Mouse (Mus musculus) hindbrain, embryonic 13.5 days (tissue): Measurements from ENCODE around the gene Trappc10. TPM values are rescaled to one million over a fixed set of nuclear protein-coding genes. Genes with fewer than 3 reads are reported as not detected.

Experiments
- ATAC-seq: fragments of 200-750 bp; cut with Nextera tagmentation; 2 replicates; pipeline ENCODE4 v1.8.0; 2017; ENCODE audit warnings: moderate TSS enrichment; ENCODE audit not compliant: low FRiP score
- H3K27ac ChIP-seq: fragments of 300-500 bp; sonication (generic); 2 replicates; pipeline ENCODE4 v1.5.1; 2015; ENCODE audit warnings: inconsistent platforms, mild to moderate bottlenecking, moderate library complexity
- H3K27me3 ChIP-seq: fragments of 300-500 bp; sonication (generic); 2 replicates; pipeline ENCODE4 v1.6.1; 2015; ENCODE audit warnings: mild to moderate bottlenecking, inconsistent platforms
- H3K36me3 ChIP-seq: fragments of 300-500 bp; sonication (generic); 2 replicates; pipeline ENCODE4 v1.6.1; 2015; ENCODE audit warnings: mild to moderate bottlenecking, inconsistent platforms
- H3K4me1 ChIP-seq: fragments of 300-500 bp; sonication (generic); replicated peaks from 2 replicates; pipeline ENCODE4 v1.6.1; 2015; ENCODE audit warnings: inconsistent platforms
- H3K4me2 ChIP-seq: fragments of 300-500 bp; sonication (generic); 2 replicates; pipeline ENCODE4 v1.6.1; 2015; ENCODE audit warnings: inconsistent platforms, mild to moderate bottlenecking, moderate library complexity
- H3K4me3 ChIP-seq: fragments of 300-500 bp; sonication (generic); 2 replicates; pipeline ENCODE4 v1.5.1; 2015; ENCODE audit warnings: mild to moderate bottlenecking, inconsistent platforms
- H3K9ac ChIP-seq: fragments of 300-500 bp; sonication (generic); 2 replicates; pipeline ENCODE4 v1.6.1; 2015; ENCODE audit warnings: mild to moderate bottlenecking, inconsistent platforms
- H3K9me3 ChIP-seq: fragments of 300-500 bp; sonication (generic); 2 replicates; pipeline ENCODE4 v1.6.1; 2016; ENCODE audit warnings: inconsistent platforms
- WGBS: fragments of 180-500 bp; shearing (Covaris S2); methylation state at CpG from one replicate; pipeline ENCODE4 v1.1.7; 2015; 5-methylcytosine and 5-hydroxymethylcytosine counted together
- polyA plus RNA-seq: library from polyadenylated mRNA; unstranded; fragments of >200 nt; fragmentation: Nextera tagmentation; extraction: Ambion mirVana; gene quantifications from 2 replicates; pipeline ENCODE4 v1.2.1, GENCODE M21; 2015

Trappc10 gene
- polyA plus RNA-seq, 1 experiment from 2014 or later = 23.1 TPM

DNA sequence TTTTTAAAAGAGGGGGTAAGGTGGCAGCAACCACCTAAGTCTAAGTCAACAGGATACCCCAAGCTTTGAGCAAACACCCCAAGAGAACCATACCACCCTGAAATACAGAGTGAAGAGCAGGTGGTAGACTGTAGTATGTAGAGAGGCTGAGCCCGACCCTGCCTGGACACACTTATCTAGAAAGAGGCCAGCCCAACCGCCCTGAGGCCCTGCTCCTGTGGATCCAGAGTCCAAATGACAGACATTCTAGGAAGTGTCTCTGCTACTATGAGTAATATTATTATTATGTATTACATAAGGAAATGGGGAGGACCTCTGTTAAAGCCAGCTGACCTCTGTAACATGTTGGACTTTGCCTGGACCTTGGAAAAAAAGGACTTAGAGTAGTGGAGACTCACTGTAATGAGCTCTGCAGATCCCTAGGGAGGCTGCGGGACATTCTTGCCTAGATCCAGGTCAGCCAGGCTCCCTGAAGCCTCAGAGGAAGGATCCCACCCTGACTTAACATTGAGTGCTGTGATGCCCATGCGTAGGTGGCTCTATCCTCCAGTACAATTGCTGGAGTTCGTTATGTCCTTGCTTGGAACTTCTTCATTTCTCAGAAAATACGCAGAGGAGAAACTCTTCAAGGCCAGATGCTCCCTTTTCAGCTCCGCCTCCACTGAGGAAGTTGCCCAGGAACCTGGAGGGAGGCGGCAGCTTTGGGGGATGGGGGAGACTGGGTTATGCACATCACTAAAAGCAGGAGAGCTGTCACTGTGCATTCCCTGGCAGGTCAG is 100.5 kb downstream of the Trappc10 start:
- H3K4me2 ChIP-seq = no peak overlapping the region
- no peaks in the 10 kb centered on the region for H3K27me3 ChIP-seq
- no peak for ATAC-seq
- H3K9me3 ChIP-seq = no peaks in the 10 kb centered on the region
- no peak overlapping the region for H3K27ac ChIP-seq
- 69% methylated on average over 8 of the region's 8 CpGs for WGBS
- H3K4me1 ChIP-seq = no peaks in the 10 kb centered on the region
- H3K4me3 ChIP-seq = no peak overlapping the region
- H3K9ac ChIP-seq = no peak overlapping the region
- no peaks in the 10 kb centered on the region for H3K36me3 ChIP-seq

DNA sequence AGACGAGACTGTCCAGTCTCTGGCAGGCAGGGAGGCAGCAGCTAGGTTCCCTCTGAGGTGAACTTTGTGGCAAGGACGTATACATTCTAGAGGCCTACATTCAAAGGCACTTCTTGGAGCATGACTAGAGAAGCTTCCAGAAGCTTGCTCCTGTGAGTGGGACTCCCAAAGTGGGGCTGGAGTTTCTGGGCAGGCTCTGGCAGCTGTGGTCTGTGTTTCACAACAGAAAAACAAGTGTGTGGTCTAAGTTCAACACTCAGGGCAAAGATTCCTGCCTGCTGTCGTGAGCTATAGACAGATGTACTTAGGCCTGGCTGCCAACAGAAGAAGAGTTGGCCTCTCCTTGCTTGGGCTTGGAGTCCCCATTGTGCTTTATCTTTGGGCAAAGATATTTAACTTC is 103.6 kb downstream of the Trappc10 start:
- H3K9ac ChIP-seq = no peak overlapping the region
- ATAC-seq = no peak
- H3K4me3 ChIP-seq = no peak overlapping the region
- no peak overlapping the region for H3K4me2 ChIP-seq
- no peaks in the 10 kb centered on the region for H3K36me3 ChIP-seq
- WGBS = 82% methylated on average over 3 of the region's 3 CpGs
- no peaks in the 10 kb centered on the region for H3K9me3 ChIP-seq
- no peaks in the 10 kb centered on the region for H3K27me3 ChIP-seq
- H3K4me1 ChIP-seq = no peaks in the 10 kb centered on the region
- no peak overlapping the region for H3K27ac ChIP-seq

DNA sequence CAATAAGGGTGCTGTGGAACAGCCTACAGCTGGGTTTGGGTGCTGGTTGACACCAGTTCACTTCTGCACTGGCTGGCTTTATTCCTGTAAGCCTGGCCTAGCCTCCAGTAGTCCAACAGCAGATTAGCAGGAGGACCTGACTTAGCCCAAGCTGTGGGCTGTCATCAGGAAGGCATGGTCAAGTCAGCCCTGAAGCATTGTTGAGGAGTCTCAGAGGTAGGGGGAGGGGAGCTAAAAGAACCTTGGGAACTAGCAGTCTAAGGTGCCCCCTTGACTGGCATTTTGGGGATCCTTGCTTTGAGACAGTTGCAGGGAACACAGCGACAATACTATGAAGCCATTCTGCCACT is 104.2 kb downstream of the Trappc10 start:
- ATAC-seq = no peak
- Histone ChIP-seq H3K4me1 (peaks cover 4% of the 10 kb centered on the region), H3K4me3 (no peak overlapping the region), H3K4me2 (no peak overlapping the region), H3K27ac (no peak overlapping the region), H3K27me3 (no peaks in the 10 kb centered on the region), H3K9me3 (no peaks in the 10 kb centered on the region), H3K36me3 (no peaks in the 10 kb centered on the region), H3K9ac (no peak overlapping the region)
- WGBS = 92% methylated on average over 1 of the region's 1 CpGs

DNA sequence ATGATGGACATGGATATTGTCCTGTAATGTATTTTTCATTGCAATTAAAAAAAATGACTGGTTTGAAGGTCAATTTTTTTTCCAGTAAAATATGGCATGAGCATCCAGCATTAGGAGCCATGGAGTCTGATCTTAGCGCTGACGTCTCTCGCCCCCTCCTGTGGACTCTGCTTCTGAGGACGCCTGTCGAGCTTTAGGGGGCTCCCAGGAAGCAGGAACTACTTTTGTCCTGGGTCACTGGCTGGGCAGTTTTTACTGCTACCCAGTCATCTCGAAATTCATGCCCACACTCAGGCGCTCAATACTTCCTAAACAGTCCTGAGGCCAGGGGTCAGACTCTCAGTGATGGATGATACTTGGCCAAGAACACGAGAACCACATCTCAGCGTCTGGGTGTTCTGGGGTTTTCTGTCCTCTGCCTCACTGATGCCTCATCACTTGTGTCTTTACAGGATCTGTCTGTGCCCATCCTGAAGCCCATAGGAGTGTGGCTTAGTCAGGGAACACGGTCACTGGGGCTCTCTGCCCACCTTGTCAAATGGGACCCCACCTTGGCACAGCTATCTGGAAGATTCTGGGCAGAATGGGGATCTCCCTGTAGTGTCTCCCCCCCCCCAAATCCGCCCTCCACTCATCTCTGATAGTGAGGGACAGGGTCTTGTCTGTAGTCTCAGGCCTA is 104.7 kb downstream of the Trappc10 start:
- no peaks in the 10 kb centered on the region for H3K9me3 ChIP-seq
- H3K4me1 ChIP-seq = peaks cover 9% of the 10 kb centered on the region
- no peak overlapping the region for H3K27ac ChIP-seq
- ATAC-seq = no peak
- no peaks in the 10 kb centered on the region for H3K36me3 ChIP-seq
- no peak overlapping the region for H3K4me3 ChIP-seq
- no peak overlapping the region for H3K9ac ChIP-seq
- 72% methylated on average over 11 of the region's 11 CpGs for WGBS
- H3K4me2 ChIP-seq = no peak overlapping the region
- H3K27me3 ChIP-seq = no peaks in the 10 kb centered on the region

DNA sequence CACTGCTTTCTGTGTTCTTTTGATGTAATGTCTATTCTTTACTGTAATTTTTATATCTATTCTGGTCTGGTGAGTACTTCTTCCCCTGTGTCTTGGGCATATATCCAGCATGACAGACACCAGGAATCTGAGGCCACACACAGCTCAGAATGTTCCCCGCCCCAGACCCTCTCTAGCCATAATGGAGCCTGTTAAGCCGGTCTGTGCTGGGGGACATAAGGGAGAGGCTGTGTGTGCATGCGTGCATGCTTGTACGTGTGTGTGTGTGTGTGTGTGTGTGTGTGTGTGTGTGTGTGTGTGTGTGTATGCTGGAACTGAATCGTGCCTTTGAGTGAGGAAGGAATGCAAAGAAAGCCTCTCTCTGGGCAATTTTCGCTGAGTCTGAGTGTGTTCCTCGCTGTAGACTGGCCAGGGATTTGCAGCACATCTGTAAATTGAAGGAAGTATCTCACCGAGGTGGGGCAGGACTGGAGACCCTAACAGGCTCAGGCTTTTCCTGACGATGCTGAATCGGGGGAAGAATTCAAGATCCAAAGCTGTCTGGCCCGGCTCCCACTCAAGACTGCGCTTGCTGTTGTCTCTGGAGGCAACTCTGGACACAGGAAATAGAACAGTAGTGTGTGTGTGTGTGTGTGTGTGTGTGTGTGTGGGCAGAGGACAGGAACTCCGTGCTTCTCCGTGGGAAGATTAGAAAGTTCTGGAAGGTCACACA is 105.5 kb downstream of the Trappc10 start:
- no peaks in the 10 kb centered on the region for H3K9me3 ChIP-seq
- H3K4me3 ChIP-seq = no peak overlapping the region
- H3K27me3 ChIP-seq = no peaks in the 10 kb centered on the region
- peaks cover 12% of the 10 kb centered on the region for H3K4me1 ChIP-seq
- H3K27ac ChIP-seq = no peak overlapping the region
- no peaks in the 10 kb centered on the region for H3K36me3 ChIP-seq
- no peak for ATAC-seq
- 63% methylated on average over 14 of the region's 14 CpGs for WGBS
- no peak overlapping the region for H3K4me2 ChIP-seq
- H3K9ac ChIP-seq = no peak overlapping the region

DNA sequence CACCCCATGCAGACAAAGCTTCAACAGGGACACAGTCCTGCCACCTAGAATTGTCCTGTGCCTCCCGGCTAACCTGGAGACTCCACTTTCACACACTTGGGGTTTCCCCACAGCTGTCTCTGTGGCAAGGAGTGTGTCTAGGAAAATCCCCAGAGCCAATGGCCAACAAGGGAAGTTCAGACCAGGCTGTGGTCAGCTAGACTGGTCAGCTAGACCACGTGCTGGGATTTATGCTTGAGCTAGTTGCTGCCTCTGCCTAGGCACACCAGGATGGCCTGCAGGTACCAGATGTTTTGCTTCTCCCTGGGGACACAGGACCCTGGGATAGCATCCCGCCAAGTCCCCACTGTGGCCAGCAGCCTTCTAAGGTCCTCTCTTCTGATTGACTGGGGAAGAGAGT is 107.2 kb downstream of the Trappc10 start:
- no peaks in the 10 kb centered on the region for H3K9me3 ChIP-seq
- H3K27ac ChIP-seq = no peak overlapping the region
- no peak overlapping the region for H3K4me2 ChIP-seq
- H3K36me3 ChIP-seq = no peaks in the 10 kb centered on the region
- no peak for ATAC-seq
- H3K27me3 ChIP-seq = no peaks in the 10 kb centered on the region
- 91% methylated on average over 3 of the region's 3 CpGs for WGBS
- no peak overlapping the region for H3K9ac ChIP-seq
- H3K4me1 ChIP-seq = peaks cover 12% of the 10 kb centered on the region
- no peak overlapping the region for H3K4me3 ChIP-seq

Other genes with a start within 250 kb of the Trappc10 start
- 106 and 107 TPM in 2 replicates for gene Pfkl, start 234.6 kb downstream of the Trappc10 start, polyA plus RNA-seq
- gene Dnmt3l, start 202.7 kb downstream of the Trappc10 start, polyA plus RNA-seq = not detected in 2 replicates
- gene Aire, start 201.0 kb downstream of the Trappc10 start, polyA plus RNA-seq = 0.10 TPM in 1 of 2 replicates, not detected in the other
- 0.56 and 0.61 TPM in 2 replicates for gene Icosl, start 175.3 kb downstream of the Trappc10 start, polyA plus RNA-seq
- gene D10Jhu81e, start 74.9 kb downstream of the Trappc10 start, polyA plus RNA-seq = 20.3 and 21.8 TPM in 2 replicates
- gene Pwp2, start 59.5 kb downstream of the Trappc10 start, polyA plus RNA-seq = 15.5 and 17.3 TPM in 2 replicates
- 51.2 and 54.4 TPM in 2 replicates for gene Agpat3, start 107.8 kb upstream of the Trappc10 start, polyA plus RNA-seq
- 385 and 394 TPM in 2 replicates for gene Rrp1, start 168.4 kb upstream of the Trappc10 start, polyA plus RNA-seq
- 93.9 and 105 TPM in 2 replicates for gene Cstb, start 181.0 kb upstream of the Trappc10 start, polyA plus RNA-seq
- 19.2 and 20.1 TPM in 2 replicates for gene Pdxk, start 220.3 kb upstream of the Trappc10 start, polyA plus RNA-seq